In the genomic region with DNA sequence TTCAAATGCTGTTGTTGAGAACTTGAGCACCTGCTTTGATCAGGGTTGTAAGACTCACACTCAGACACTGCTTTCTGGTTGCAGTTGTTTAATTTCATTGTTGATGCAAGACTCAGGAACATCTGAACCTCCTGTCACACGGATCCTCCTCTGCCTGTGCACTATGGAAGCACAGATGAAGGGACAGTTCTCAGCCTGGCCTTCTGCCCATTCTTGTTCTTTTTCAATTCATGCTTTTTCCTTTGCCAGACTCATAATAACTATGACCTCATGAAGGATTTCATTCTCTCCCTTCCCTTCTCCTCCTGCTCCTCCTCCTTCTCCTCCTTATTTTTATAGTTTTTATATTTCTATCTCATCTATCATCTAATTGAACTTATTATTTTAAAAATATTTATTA, we compare ENCODE assay signal across 30 mouse cellular contexts.
A peak's percentile ranks its signal among the peaks of the same experiment; 100 is the strongest.
DNase-seq lines count a peak whose midpoint lies in the region; ATAC-seq and TF ChIP-seq lines count a peak whose summit lies in the region.
"Had no signal": no experiment of that assay in that cellular context is flagged by ENCODE, and none has a peak within 500 bp of the region (broad histone marks: within the 10 kb centered on the region; RNA-seq: fewer than 3 reads in every experiment).

No protein-coding gene starts in this region.

- H3K4me3 ChIP-seq in embryonic facial prominence, embryonic 14.5 days (ENCODE audit: low read depth, low read length) = no peak overlapping the region
- no peak overlapping the region for H3K4me3 ChIP-seq in embryonic facial prominence, embryonic 10.5 days
- H3K4me3 ChIP-seq in heart, embryonic 12.5 days = no peak overlapping the region
- H3K4me3 ChIP-seq in lung, postnatal 0 days (ENCODE audit: low read depth, low read length) = no peak overlapping the region
- H3K4me3 ChIP-seq: embryonic facial prominence, embryonic 12.5 days; forebrain, embryonic 10.5 days; forebrain, embryonic 15.5 days; hindbrain, embryonic 13.5 days; kidney, embryonic 15.5 days; layer of hippocampus, adult 2 months; left cerebral cortex, adult 2 months; limb, embryonic 12.5 days; liver, embryonic 15.5 days; midbrain, embryonic 10.5 days; myocyte; neural tube, embryonic 12.5 days had no signal

- intact Hi-C loops in heart, postnatal 14 days (cut with DNase I) = no loop called here

- H3K36me3 ChIP-seq in embryonic facial prominence, embryonic 14.5 days (ENCODE audit: control insufficient read depth, insufficient read depth, low read length) = no peaks in the 10 kb centered on the region
- no peaks in the 10 kb centered on the region for H3K36me3 ChIP-seq in embryonic facial prominence, embryonic 10.5 days (replicated peaks)
- H3K36me3 ChIP-seq in heart, embryonic 12.5 days = no peaks in the 10 kb centered on the region
- no peaks in the 10 kb centered on the region for H3K36me3 ChIP-seq in lung, postnatal 0 days (ENCODE audit: insufficient read depth, low read length)
- H3K36me3 ChIP-seq: embryonic facial prominence, embryonic 12.5 days; forebrain, embryonic 10.5 days; forebrain, embryonic 15.5 days; G1E; hindbrain, embryonic 13.5 days; kidney, embryonic 15.5 days; limb, embryonic 12.5 days; liver, embryonic 15.5 days; midbrain, embryonic 10.5 days; neural tube, embryonic 12.5 days had no signal

- H3K9ac ChIP-seq in embryonic facial prominence, embryonic 14.5 days (ENCODE audit: low read depth, low read length) = no peak overlapping the region
- H3K9ac ChIP-seq in heart, embryonic 12.5 days = no peak overlapping the region
- no peak overlapping the region for H3K9ac ChIP-seq in lung, postnatal 0 days (replicated peaks; ENCODE audit: low read depth)
- H3K9ac ChIP-seq: embryonic facial prominence, embryonic 12.5 days; forebrain, embryonic 15.5 days; hindbrain, embryonic 13.5 days; kidney, embryonic 15.5 days; limb, embryonic 12.5 days; liver, embryonic 15.5 days; neural tube, embryonic 12.5 days had no signal

- no peak for ATAC-seq in embryonic facial prominence, embryonic 14.5 days (ENCODE audit: low read depth)
- ATAC-seq in heart, embryonic 12.5 days (ENCODE audit: insufficient number of reproducible peaks, low FRiP score) = no peak
- ATAC-seq in lung, postnatal 0 days = no peak
- ATAC-seq: forebrain, embryonic 15.5 days; inflammation-experienced regulatory T-cells, adult 6 months; midbrain, embryonic 16.5 days had no signal

- no peak overlapping the region for H3K27ac ChIP-seq in embryonic facial prominence, embryonic 14.5 days (replicated peaks; ENCODE audit: low read depth, low read length)
- no peak overlapping the region for H3K27ac ChIP-seq in embryonic facial prominence, embryonic 10.5 days (replicated peaks)
- H3K27ac ChIP-seq in heart, embryonic 12.5 days (ENCODE audit: poor library complexity, severe bottlenecking) = no peak overlapping the region
- H3K27ac ChIP-seq in lung, postnatal 0 days (ENCODE audit: low read length) = no peak overlapping the region
- H3K27ac ChIP-seq: embryonic facial prominence, embryonic 12.5 days; forebrain, embryonic 10.5 days; forebrain, embryonic 15.5 days; hindbrain, embryonic 13.5 days; kidney, embryonic 15.5 days; layer of hippocampus, adult 2 months; left cerebral cortex, adult 2 months; limb, embryonic 12.5 days; liver, embryonic 15.5 days; midbrain, embryonic 10.5 days; neural tube, embryonic 12.5 days; stomach, postnatal 0 days had no signal

- H3K4me2 ChIP-seq in embryonic facial prominence, embryonic 14.5 days (ENCODE audit: low read depth, low read length) = no peak overlapping the region
- no peak overlapping the region for H3K4me2 ChIP-seq in heart, embryonic 12.5 days
- H3K4me2 ChIP-seq in lung, postnatal 0 days (replicated peaks; ENCODE audit: low read depth, low read length) = no peak overlapping the region
- H3K4me2 ChIP-seq: embryonic facial prominence, embryonic 12.5 days; forebrain, embryonic 15.5 days; hindbrain, embryonic 13.5 days; kidney, embryonic 15.5 days; limb, embryonic 12.5 days; liver, embryonic 15.5 days; neural tube, embryonic 12.5 days had no signal

- H3K27me3 ChIP-seq in embryonic facial prominence, embryonic 14.5 days (replicated peaks; ENCODE audit: control insufficient read depth, insufficient read depth, low read length) = no peaks in the 10 kb centered on the region
- H3K27me3 ChIP-seq in embryonic facial prominence, embryonic 10.5 days (replicated peaks; ENCODE audit: low read depth, poor library complexity, severe bottlenecking) = no peaks in the 10 kb centered on the region
- no peaks in the 10 kb centered on the region for H3K27me3 ChIP-seq in heart, embryonic 12.5 days (replicated peaks)
- no peaks in the 10 kb centered on the region for H3K27me3 ChIP-seq in lung, postnatal 0 days (replicated peaks; ENCODE audit: insufficient read depth, low read length)
- H3K27me3 ChIP-seq: embryonic facial prominence, embryonic 12.5 days; forebrain, embryonic 15.5 days; hindbrain, embryonic 13.5 days; kidney, embryonic 15.5 days; limb, embryonic 12.5 days; liver, embryonic 15.5 days; neural tube, embryonic 12.5 days had no signal

- no peak for TF ChIP-seq EP300 in lung, postnatal 0 days (IDR thresholded peaks at IDR 0.05)

- 46% methylated on average over 1 of the region's 1 CpGs for WGBS in embryonic facial prominence, embryonic 14.5 days
- WGBS in embryonic facial prominence, embryonic 10.5 days = 78% methylated on average over 1 of the region's 1 CpGs
- 68% methylated on average over 1 of the region's 1 CpGs for WGBS in heart, embryonic 12.5 days
- 26% methylated on average over 1 of the region's 1 CpGs for WGBS in lung, postnatal 0 days

- DNase-seq in embryonic facial prominence, embryonic 14.5 days (ENCODE audit: low spot score) = peak; percentile 38
- DNase-seq in embryonic facial prominence, embryonic 10.5 days (ENCODE audit: low spot score) = no peak
- DNase-seq in heart, postnatal 14 days = peak; percentile 10 to 15
- DNase-seq in lung, postnatal 0 days (ENCODE audit: low spot score) = peak; percentile 19
- DNase-seq in lung, postnatal 25 days (ENCODE audit: low spot score) = no peak
- peak; percentile 24 for DNase-seq in skeletal muscle tissue, adult 2 months (ENCODE audit: low read depth, low spot score)
- DNase-seq: adrenal gland, postnatal 10 days; cerebellum, adult 18-20 months; kidney, adult 11 months; kidney, postnatal 36 days; right cerebral cortex, adult 18-20 months; thymus, adult 2 months; thymus, postnatal 4 days had no signal

- TF ChIP-seq CTCF in lung, postnatal 0 days (IDR thresholded peaks at IDR 0.05) = no peak

- H3K9me3 ChIP-seq in embryonic facial prominence, embryonic 14.5 days (ENCODE audit: control insufficient read depth, low read length) = no peaks in the 10 kb centered on the region
- no peaks in the 10 kb centered on the region for H3K9me3 ChIP-seq in embryonic facial prominence, embryonic 10.5 days
- no peaks in the 10 kb centered on the region for H3K9me3 ChIP-seq in heart, embryonic 12.5 days (replicated peaks)
- no peaks in the 10 kb centered on the region for H3K9me3 ChIP-seq in lung, postnatal 0 days (ENCODE audit: low read length)
- H3K9me3 ChIP-seq: embryonic facial prominence, embryonic 12.5 days; forebrain, embryonic 10.5 days; forebrain, embryonic 15.5 days; hindbrain, embryonic 13.5 days; kidney, embryonic 15.5 days; limb, embryonic 12.5 days; liver, embryonic 15.5 days; midbrain, embryonic 10.5 days; neural tube, embryonic 12.5 days had no signal

- no peaks in the 10 kb centered on the region for H3K4me1 ChIP-seq in embryonic facial prominence, embryonic 14.5 days (ENCODE audit: control insufficient read depth, insufficient read depth, low read length)
- 0 out of 2 replicates have a peak, but pooled peaks cover 5% of the 10 kb centered on the region for H3K4me1 ChIP-seq in embryonic facial prominence, embryonic 10.5 days
- H3K4me1 ChIP-seq in heart, embryonic 12.5 days (replicated peaks) = no peaks in the 10 kb centered on the region
- H3K4me1 ChIP-seq in lung, postnatal 0 days (ENCODE audit: insufficient read depth, low read depth, low read length) = no peaks in the 10 kb centered on the region
- H3K4me1 ChIP-seq: forebrain, embryonic 10.5 days; forebrain, embryonic 15.5 days; hindbrain, embryonic 13.5 days; kidney, embryonic 15.5 days; liver, embryonic 15.5 days; midbrain, embryonic 10.5 days; neural tube, embryonic 12.5 days had no signal

Comparison
In these comparisons a context has a peak if more than half of its experiments do, and no peak if none do; other contexts are left out.
1. DNase-seq: peak in embryonic facial prominence, embryonic 14.5 days (single experiment), heart, postnatal 14 days (2 of 2), lung, postnatal 0 days (single experiment) and skeletal muscle tissue, adult 2 months (single experiment); none in embryonic facial prominence, embryonic 10.5 days (single experiment) and lung, postnatal 25 days (single experiment).